Mouse (Mus musculus) adrenal gland, adult (tissue): ENCODE measurements around the gene Stx8.
A peak's percentile ranks its signal among the peaks of the same experiment; 100 is the strongest.

Experiments used
- DNase-seq, 2 experiments: peaks; one replicate each; pipeline ENCODE4 v3.0.0; 2022 to 2023; ENCODE audit warnings: low spot score in 1 of 2; ENCODE audit not compliant: inconsistent age in 2 of 2

Stx8 gene

DNA sequence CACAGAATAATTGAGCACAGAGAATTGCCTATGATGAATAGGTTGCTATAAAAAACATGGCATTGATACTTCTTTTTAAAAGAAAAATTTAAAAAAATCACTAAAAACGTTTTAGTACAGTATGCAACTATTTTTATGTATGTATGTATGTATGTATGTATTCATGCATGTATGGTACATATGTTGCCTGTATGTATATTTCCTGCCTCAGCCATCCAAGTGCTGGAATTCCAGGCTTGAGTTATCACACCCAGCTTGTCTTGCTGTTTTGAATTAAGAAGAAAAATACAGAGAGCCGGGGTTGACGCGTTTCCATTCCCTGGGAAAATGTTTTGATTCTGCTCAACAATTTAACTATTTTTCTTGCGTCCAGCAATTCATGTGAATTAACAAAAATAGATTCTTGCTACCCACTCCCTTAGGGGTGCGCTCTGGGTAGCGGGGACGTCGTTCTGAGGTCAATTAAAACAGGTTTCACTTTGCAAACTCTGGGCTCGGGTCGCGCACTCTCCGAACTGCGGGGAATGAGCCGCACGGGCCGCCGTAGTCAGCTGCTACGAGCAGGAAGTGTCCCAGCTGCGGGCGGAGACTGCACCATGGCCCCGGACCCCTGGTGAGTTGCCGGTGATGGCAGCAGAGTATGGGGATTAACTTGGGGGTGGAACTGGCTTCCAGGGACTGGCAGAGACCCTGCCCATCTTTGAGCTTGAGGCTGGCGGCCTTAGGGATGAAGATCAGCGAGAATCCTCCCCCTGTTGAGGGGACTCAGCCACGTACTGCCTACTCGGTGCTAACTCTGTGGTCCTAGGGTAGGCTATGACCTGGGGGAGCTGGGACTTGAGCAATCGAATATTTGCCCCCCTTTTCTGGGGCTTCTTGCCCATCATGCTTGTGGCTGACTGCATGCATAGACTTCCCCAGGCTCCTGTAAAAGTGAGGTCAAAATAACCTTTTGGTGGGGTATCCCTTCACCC lies at the start of gene Stx8:
Stx8 (plus strand) TSS at position 289 of the 974 bp plus-strand sequence.
- DNase-seq, result peak; percentile 92 to 97

DNA sequence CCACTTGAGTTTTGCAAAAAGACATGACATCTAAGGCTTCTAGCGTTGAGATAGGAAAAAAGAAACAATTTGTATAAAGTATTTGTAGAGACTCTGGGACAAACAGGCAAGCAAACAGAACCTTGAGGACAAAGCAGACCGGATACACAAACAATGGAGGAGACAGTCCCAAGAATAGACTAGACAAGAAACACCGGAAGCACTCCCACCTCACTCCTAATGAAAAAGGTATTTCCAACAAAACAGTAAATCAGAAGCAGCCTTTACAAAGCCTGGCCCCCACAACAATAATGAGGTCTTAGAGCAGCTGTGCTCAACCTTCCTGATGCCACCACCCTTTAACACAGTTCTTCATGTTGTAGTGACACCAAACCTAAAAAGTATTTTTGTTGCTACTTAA lies 48.9 kb upstream of the Stx8 start:
- DNase-seq, result no peak

DNA sequence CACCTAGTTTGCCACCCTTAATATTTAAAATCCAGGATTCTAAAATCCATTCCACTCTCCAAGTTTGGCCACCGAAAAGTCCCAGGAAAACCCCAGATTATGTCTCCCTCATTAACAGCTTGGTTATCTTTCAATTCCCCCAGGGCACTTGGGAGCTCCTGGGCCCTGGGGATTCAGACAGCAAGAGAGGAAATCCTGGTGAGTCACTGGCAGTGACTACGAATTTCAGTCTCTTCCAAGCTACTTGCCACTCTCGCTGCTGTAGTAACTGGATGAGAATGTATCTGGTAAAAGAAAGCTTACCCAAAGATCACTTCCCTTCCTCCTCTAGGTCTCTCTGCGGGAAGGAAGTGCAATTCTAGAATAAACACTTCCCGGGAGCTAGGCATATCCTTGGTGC lies 46.4 kb upstream of the Stx8 start:
- peak in 1 of 2 experiments; percentile 50 for DNase-seq

DNA sequence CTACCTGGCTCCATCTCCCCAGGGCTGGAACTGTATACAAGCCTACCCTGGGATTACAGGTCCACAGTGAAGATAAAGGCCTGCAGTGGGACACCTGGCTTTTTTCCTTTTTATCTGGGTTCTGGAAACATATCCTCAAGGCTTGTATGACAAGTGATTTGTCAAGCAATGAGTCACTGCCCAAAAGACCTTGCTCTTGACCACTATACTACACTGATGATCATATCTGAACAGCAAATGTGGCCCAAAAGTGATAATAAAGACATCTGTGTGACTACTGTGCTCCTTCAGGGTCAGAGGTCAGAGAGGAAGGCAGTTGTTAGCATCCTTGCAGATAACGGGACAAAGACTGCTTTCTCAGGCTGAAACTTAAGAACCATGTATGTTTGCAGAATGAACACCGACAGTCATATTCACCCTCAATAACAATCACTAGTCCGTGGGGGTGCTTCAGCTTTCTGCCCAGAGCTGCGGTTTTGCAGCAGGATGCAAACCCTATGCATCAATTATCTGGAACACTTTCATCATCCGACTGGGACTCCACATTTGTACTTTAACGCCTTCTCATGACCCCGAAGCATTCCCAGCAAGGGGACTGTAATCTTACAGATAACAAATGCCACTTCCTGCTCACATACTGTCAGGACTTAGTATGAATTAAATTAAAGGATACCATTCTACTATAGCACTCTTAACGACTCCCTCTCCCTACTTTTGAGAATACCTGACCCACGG lies 45.6 kb upstream of the Stx8 start:
- peak in 1 of 2 experiments; percentile 80 for DNase-seq

DNA sequence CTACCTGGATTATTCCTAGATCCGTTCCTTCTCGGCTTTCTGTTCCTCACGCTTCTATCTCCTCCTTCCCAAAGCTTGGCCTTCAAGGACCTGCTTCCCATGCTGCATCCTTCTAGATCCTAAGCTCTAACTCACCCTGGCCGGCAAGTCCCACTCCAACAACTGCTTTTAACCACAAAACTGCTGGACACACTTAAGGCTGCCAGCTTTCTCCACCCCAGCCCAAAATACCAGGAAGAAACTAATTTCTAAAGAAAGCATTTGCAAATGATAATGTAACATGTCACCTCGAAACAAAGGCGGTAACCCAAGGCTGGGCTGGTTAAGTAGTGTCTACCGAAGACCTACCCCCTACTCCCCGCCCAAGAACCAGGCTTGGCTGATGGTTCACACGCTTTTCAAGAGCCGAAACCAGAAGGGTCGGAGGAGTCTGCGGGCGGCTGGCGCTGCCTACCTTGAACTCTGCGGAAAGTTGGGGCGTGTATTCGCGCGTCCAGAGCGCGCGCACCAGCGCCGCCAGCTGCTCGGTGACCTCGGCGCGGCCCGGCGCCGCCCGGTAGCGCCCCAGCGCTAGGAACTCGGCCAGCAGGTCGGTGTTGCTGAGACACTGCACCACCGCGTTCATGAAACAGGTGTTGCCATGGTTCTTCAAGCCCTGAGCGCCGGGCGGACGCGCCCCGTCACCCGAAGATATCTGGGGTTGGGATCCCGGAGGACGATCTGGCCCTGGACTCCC lies 44.7 kb upstream of the Stx8 start:
- peak; percentile 37 to 76 for DNase-seq

DNA sequence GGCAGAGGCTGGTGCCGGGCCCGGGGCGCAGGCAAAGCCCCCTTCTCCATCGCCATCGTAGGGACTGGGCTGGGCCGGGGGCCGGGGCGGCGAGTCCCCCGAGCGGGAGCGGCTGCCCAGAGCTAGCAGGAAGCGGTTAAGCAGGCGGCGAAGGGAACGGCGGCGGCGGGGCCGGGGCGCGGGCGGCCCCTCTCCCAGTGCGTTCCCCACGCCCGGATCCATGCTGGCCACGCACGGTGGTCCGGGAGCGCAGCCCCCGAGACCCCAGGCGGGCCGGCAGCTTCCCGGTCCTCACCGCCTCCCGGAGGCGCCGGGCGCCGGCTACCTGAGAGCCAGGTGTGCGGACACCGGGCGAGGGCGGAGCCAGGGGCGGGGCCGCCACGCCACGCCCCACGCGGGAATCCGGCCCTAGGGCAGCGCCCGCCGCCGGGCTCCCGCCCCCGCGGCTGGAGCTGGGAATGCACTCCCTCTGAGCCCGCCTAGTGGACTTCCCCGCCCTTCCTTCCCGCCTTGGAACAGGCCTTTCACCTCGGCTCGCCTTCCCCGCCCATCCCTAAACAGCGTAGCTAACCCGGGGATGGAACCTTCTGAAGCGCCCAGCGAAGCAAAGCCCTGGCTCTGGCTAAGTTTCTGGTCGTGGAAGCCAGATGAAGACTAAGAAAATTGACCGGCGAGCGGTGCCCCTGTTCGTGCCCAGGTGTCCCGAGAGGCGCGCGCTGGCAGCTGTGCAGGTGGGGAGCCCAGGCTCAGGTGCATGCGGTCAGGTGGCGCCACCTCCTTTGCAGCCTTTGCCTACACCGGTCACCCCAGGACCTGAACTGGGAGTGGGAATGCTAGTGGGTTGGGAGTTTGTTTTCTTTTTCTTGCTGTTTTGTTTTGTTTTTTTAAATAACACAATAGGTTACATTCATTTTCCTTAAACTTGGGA lies 43.9 kb upstream of the Stx8 start, which contains the start of gene Usp43:
Usp43 (minus strand) TSS at position 327 of the 928 bp plus-strand sequence.
- peak; percentile 55 to 79 for DNase-seq

DNA sequence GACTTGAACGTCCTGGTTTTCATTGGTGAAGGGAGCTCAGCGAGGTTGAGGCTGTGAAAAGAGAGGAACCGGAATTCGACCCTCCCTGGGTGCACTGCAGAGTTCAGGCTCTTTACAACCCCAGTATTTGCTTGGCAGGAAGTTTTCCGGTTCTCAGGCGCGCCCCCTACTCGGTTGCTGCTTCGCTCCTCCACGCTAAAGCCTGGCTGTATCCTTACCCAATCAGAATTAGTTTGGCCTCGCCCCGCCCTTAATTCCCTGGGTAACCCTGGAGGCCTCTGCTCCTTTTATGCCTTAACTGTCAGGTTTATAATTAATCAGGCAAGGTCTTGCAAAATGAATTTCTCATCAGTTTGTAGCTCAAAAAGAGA lies 43.3 kb upstream of the Stx8 start:
- DNase-seq, result peak; percentile 54 to 79

DNA sequence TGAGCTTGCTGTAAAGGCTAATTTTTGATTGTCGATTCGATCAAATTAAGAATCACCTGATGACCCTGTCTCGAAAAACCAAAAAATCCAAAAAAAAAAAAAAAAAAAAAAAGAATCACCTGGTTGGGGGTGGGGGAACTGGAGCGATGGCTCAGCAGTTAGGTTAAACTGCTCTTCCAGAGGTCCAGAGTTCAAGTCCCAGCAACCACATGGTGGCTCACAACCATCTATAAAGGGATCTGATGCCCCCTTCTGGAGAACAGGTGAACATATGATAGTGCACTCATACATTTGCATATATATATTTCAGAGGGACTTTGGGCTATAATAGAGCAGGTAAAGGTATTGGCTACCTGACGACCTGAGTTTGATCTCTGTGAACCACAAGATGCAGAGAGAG lies 42.3 kb upstream of the Stx8 start:
- DNase-seq, result no peak

DNA sequence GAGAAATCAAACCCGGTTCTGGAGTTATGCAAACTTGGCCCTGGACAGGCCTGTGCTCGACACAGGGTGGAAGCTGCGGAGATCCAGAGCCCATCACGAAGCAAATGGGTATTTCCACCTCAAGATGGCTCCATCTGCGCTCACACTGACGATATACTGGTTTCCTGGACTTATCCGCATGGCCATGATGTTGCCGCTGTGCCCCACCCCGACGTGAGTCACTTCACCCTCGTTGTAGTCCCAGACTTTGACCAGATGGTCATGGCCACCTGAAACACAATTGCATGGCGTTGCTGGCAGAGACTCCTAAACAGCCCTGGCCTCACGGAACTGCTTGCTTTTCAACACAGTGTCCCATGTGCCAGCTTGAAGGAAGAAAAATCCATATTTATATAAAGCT lies 41.0 kb upstream of the Stx8 start:
- DNase-seq, result no peak

DNA sequence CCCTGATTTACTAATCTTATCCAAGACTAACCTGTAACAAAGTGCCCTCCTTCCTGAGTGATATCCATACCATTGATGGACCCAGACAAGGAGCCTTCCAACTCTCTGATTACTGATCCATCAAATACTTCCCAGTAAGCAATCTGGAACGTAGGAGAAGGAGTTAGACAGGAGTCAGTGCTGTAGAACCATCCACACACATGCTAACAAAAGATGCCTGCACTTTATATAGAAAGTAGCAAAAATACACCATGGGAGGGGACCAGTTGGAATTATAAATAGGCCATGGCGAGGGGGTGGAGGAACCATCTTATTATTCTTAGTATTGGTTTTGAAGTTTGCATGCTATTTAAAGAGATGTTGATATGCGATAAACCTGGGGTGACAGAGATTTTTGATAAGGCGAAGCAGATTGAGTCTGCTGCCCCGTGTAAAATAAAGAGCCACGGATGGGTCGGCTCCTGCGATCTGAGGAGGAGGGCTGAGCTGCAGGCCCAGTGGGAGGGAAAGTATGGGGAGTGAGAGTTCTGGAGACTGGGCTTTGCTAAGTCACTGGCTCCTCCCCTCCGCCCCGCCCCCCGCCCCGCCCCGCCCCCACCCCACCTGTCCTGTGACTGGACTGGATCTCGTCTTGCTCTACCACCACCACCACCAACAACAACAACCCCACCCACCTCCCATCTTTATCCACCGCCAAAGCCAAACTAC lies 39.5 kb upstream of the Stx8 start:
- DNase-seq, result no peak

DNA sequence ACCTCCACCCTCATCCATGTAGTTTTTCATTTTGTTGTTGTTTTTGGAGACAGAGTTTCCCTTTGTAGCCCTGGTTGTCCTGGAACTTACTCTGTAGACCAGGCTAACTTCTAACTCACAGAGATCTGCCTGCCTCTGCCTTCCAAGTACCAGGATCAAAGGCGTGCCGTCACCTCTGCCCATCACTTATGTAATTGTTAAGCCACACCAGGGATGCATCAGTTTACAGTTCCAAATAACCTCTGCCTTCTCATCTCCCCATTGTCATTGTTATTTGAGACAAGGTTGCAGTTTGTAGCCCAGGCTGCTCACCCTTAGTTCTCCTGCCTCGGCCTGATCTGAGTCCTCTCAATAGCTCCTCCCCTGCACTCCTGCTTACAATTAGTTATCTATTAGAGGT lies 33.8 kb upstream of the Stx8 start:
- no peak for DNase-seq

DNA sequence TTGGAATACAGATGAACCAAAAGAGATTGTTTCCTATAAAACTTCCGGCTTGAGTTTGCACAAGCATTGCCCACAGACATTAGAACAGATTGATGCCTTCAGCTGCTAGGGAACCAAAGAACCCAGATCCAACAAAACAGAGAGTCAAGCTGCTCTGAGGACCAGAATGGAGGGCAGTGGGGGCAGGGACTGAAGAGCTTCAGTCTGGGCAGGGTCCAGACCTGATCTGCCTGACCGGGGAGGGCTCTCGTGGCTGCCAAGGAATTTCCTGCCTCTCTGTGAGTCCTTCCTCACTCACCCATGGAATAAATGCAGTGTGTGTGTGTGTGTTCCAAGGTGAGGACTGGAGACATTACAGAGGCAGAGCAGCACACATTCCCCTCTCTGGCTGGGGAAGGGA lies 17.8 kb upstream of the Stx8 start:
- DNase-seq, result no peak

DNA sequence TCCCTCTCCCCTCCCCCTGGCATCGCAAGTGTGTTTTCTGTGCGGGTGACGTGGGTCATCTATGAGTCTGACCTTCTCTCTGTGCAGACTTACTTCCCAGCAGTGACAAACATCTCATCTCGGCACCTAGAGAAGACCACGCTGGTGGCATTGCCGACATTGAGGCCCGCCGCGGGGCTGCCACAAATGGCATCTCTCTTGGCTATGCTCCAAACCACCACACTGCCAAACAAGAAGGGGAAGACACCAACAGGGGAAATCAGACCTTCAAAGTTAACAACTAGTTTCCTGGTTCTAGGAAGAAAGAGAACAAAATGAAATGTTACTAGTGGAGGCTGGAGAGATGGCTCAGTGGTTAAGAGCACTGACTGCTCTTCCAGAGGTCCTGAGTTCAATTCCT lies 16.5 kb upstream of the Stx8 start:
- DNase-seq, result no peak

DNA sequence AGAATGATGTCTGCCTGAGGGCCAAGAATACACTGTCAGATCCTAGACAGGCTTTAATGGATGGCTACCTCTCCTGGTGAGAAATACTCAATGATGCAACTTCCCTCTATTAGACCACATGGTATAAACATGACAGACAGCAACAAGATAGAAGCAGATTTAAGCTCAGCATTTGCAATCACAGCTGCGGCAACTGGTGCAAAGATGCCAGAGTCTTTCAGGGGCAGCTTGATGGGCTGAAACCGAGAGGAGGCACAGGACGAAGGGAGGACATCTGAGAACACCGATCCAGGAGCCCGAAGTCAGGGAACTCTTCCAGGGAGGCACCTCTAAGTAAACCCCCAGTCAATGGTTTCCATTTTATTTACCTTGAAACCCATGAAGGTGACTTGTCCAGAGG lies 12.4 kb upstream of the Stx8 start:
- peak in 1 of 2 experiments; percentile 46 for DNase-seq

DNA sequence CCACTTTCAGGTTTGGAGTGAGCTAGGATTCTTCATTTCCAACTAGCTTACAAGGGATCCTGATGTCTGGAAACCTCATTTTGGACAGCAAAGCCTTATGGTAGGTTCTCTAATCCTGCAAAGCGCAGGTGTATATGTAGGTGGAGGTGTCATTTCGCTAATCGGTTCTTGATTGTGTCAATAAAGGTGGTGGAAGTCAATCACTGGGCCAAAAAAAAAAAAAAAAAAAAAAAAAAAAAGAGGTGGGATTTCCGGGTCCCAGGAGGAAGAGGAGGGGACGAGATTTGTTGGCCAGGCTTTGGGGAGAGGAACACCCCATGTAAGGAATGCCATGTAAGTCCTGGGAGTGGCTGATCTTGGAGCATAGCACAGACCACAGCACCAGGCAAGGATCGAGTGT lies 11.6 kb upstream of the Stx8 start:
- DNase-seq, result no peak

DNA sequence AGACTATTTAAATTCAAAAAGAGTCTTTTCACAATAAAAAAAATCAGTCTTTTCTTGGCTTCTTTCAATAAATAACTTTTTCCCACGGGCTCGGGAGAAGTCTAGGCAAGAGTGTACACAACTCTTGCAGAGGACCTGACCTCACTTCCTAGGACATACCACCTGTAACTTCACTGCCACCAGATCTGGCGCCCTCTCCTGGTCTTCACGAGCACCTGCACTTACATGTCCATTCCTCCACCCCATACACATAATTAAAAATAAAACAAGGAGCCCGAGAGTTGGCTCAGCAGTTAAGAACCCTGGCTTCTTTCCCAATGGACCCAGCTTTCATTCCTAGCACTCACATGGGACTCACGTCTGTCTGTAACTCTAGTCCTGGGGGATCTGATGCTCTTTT lies 1.9 kb upstream of the Stx8 start:
- no peak for DNase-seq

DNA sequence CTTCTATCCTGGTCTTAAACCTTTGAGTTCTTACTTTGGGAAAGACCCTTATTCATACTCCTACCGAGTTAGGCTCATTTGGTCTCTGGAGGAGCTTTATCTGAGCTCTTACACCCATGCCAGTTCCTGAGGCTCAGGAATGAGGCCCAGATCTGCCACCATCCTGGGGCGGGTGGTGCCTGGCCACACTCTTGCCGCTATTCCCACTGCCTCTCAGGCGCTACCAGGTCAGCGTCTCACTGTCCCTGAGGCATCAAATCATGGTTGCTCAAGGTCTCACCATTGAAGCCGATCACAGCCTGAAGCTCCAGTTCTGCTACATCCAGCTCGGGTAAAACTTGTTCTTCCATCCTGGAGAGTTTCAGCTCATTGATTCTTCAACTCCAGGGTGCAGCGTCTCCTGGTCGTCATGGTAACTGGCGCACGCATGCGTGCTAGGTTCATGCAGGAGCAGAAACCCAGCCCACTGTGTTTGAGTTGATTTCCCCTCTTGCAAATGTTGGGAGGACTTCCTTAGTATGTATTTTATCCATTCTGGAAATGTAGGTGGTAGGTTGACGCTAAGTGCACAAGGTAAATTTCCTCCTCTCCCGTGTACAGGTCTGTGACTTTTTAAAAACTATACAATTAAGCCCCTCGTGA lies 630 bp upstream of the Stx8 start, which contains the start of gene Cfap52:
Cfap52 (minus strand) TSS at position 410 of the 642 bp plus-strand sequence.
- DNase-seq, result peak; percentile 88 to 95

DNA sequence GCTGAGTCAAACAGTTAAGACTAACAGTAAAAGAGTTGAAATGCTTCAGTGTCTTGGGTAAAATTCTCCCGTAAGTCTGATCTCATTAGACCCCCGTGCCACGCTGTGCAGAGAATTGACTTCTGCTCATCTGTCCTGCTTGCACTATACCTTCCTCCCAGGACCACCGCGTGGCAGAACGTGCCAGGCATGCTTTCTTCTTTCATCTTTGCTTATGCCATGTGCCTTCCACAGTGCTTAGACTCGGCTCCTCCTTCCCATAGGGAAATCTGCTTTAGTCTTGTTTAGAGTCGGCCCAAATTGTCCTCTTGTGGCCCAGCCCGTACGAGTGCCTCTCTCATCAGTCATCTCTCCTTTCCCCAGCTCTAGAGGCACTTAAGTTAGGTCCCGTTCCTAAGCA lies 1.8 kb downstream of the Stx8 start:
- no peak for DNase-seq

DNA sequence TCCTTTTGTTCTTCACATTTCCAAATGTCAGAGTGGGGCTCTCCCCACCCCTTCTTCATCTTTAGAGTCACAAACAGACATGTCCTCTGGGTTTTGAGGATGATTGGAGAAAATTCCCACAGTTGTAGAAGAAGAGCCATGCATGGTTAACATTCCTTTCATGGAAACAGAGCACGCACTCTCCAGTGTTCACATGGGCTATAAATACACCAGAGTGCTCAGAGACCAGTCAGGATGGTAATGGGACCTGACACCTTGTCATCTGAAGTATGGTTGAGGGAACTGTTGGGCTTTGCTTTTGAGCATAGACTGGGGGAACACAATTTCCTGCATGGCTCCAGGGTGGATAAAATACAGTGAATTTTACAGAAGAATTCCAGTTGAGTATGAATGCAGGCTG lies 6.6 kb downstream of the Stx8 start:
- no peak for DNase-seq
